Mouse (Mus musculus): ENCODE results near the gene Vgll4. TPM values are rescaled to one million over a fixed set of nuclear protein-coding genes. Genes with fewer than 3 reads are reported as not detected.
A peak's percentile ranks its signal among the peaks of the same experiment; 100 is the strongest.

Vgll4 gene
- polyA plus RNA-seq, 1 experiment from 2014 or later = 76.8 TPM

DNA sequence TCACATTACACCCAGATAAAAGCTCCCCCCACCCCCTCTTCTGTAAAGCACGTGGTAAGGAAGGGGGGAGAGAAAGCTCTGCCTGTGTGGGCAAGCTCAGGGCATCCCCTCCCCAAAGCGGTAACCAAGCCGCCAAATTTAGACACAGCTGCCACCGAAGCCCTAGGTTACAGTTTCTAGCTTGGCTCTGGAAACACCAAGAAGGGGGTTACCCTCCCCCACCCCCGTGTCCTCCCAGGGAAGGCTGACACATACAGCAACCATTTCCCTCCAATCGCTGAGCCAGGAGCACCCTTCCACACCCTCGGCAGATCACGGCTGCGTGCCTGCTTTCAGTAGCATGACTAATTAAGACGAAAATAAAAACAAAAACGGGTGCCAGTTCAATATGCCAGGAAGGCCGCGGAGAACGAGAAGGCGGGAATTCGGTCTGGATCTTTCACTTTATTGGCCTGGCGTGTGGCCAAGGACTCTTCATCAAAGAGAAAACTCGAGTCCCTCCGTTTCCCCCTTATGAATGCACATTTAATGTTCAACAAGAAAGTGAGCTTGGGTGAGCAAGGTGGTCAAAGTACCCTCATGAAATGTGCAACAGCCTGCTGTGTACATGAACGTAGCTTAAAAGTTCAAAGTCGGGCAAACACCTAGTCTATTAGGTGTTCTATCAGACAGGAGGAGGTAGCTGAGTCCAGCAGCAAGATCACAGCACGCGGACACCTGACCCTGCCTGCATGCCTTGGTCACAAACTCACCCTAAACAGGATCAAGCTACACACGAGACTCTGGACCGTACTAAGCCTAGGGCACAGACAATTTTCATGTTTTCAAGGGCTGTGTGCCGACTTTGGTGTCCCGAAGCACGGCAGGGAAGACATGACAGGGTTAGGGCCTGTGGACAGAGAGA is 38.3 kb downstream of the Vgll4 start:
- Histone ChIP-seq H3K4me3 (ENCODE audit: low read depth, low read length) (no peak overlapping the region; the same call in 1 of the 2 replicates), H3K27ac (replicated peaks; ENCODE audit: low read depth, low read length) (peak overlapping the region; percentile 41; the same call in 1 of the 2 replicates), H3K4me2 (ENCODE audit: low read depth, low read length) (peak overlapping the region; percentile 35), H3K27me3 (replicated peaks; ENCODE audit: control insufficient read depth, insufficient read depth, low read length) (no peaks in the 10 kb centered on the region), H3K9ac (ENCODE audit: low read depth, low read length) (no peak overlapping the region), H3K9me3 (ENCODE audit: control insufficient read depth, low read length) (no peaks in the 10 kb centered on the region), H3K4me1 (ENCODE audit: control insufficient read depth, insufficient read depth, low read length) (peaks cover 20% of the 10 kb centered on the region), H3K36me3 (ENCODE audit: control insufficient read depth, insufficient read depth, low read length) (no peaks in the 10 kb centered on the region)
- WGBS = 42% methylated on average over 28 of the region's 28 CpGs
- DNase-seq (ENCODE audit: low spot score) (peak; percentile 77), ATAC-seq (ENCODE audit: low read depth) (no peak)

DNA sequence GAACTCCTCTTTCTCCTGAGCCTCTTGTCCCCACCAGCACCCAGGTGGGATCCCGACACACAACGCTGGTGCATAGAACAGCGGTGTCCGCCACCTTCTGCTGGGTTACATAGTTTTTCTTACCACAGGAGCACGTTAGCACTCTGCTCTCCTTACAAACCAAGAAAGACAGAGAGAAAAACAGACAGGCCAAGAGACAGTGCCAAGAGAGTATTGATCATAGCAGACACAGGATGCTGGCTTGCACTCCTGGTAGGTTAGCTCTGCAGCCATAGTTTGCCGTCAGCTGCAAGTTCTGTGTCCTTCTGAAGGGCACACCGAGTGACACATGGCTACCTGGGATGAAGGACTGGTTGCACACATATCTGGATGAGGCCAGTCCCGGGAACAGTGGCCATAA is 39.1 kb downstream of the Vgll4 start:
- Histone ChIP-seq H3K4me2 (ENCODE audit: low read depth, low read length) (no peak overlapping the region; the same call in 1 of the 2 replicates), H3K9me3 (ENCODE audit: control insufficient read depth, low read length) (no peaks in the 10 kb centered on the region), H3K4me1 (ENCODE audit: control insufficient read depth, insufficient read depth, low read length) (peaks cover 20% of the 10 kb centered on the region), H3K9ac (ENCODE audit: low read depth, low read length) (no peak overlapping the region), H3K27me3 (replicated peaks; ENCODE audit: control insufficient read depth, insufficient read depth, low read length) (no peaks in the 10 kb centered on the region), H3K36me3 (ENCODE audit: control insufficient read depth, insufficient read depth, low read length) (no peaks in the 10 kb centered on the region), H3K4me3 (ENCODE audit: low read depth, low read length) (no peak overlapping the region), H3K27ac (replicated peaks; ENCODE audit: low read depth, low read length) (no peak overlapping the region)
- WGBS = 89% methylated on average over 8 of the region's 8 CpGs
- ATAC-seq (ENCODE audit: low read depth) (no peak), DNase-seq (ENCODE audit: low spot score) (no peak)

DNA sequence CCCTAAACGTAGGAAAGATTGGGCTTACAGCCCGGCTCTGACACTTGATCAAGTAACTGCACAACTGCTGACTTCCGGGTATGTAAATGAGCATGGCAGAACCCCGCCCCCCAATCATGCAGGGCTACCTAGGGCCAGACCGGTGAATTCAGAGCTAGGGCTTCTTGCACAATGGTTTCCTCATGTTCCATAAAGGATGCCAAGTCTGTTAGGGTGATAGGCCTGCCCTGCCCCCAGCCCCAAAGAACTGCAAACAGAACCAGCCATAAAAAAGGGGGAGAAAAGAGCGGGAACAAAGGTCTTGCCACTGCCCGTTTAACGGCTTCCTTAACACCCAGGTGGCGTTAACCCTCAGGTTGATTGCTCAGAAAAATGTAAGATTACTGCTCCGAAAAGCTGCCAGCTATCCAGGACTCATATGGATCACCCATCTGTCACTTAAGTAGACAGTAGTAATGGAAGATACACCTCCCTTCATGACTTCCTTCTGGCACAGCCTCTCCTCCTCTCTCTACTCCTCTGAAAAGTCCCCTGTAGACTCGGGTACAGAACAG is 39.7 kb downstream of the Vgll4 start:
- Histone ChIP-seq H3K27me3 (replicated peaks; ENCODE audit: control insufficient read depth, insufficient read depth, low read length) (no peaks in the 10 kb centered on the region), H3K4me1 (ENCODE audit: control insufficient read depth, insufficient read depth, low read length) (peaks cover 20% of the 10 kb centered on the region), H3K27ac (replicated peaks; ENCODE audit: low read depth, low read length) (no peak overlapping the region), H3K9ac (ENCODE audit: low read depth, low read length) (no peak overlapping the region), H3K4me2 (ENCODE audit: low read depth, low read length) (no peak overlapping the region), H3K36me3 (ENCODE audit: control insufficient read depth, insufficient read depth, low read length) (no peaks in the 10 kb centered on the region), H3K4me3 (ENCODE audit: low read depth, low read length) (no peak overlapping the region), H3K9me3 (ENCODE audit: control insufficient read depth, low read length) (no peaks in the 10 kb centered on the region)
- WGBS = 57% methylated on average over 11 of the region's 11 CpGs
- peak; percentile 79 for DNase-seq (ENCODE audit: low spot score)
- ATAC-seq (ENCODE audit: low read depth) = peak; percentile 63

DNA sequence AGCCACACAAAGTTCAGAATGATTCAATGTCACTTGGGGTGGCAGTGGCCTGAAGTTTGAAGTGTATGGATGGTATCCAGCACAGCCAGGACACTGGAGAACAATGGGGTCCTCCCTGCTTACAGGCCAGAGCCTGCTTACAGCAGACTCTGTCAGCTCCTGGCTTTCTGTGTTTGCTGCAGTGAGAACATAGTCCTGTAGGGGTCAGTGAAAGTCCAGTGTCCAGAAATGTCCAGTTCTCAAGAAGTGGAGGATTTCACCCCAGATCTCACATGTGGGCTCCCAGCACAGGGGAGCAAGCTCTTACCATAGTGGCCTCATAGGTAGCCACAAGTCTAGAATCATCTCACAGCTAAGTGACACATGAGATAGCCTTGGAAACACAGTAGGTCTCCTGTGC is 40.4 kb downstream of the Vgll4 start:
- no peak overlapping the region for H3K27ac ChIP-seq (replicated peaks; ENCODE audit: low read depth, low read length)
- ATAC-seq (ENCODE audit: low read depth) (peak; percentile 17; the same call in 1 of the 2 replicates), DNase-seq (ENCODE audit: low spot score) (no peak)
- H3K4me2 ChIP-seq (ENCODE audit: low read depth, low read length) = no peak overlapping the region
- no peaks in the 10 kb centered on the region for H3K9me3 ChIP-seq (ENCODE audit: control insufficient read depth, low read length)
- H3K4me3 ChIP-seq (ENCODE audit: low read depth, low read length) = no peak overlapping the region
- H3K27me3 ChIP-seq (replicated peaks; ENCODE audit: control insufficient read depth, insufficient read depth, low read length) = no peaks in the 10 kb centered on the region
- H3K4me1 ChIP-seq (ENCODE audit: control insufficient read depth, insufficient read depth, low read length) = peaks cover 20% of the 10 kb centered on the region
- H3K9ac ChIP-seq (ENCODE audit: low read depth, low read length) = no peak overlapping the region
- no peaks in the 10 kb centered on the region for H3K36me3 ChIP-seq (ENCODE audit: control insufficient read depth, insufficient read depth, low read length)

DNA sequence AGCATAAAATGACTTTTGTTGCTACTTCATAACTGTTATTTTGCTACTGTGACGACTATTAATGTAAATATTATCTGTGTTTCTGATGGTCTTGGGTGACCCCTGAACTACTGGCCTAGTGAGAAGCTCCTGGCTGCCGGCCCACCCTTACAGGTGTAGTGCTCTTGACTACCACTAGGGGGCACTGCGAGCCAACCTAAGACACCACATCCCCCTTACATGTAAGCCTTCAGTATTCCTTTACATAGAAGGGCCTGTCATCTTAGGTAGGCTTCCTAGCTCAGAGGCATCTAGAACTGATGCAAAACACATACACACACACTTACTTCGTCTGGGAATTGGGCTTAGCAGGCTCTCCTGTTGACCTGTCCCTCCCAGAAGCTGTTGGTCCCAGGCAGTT is 41.3 kb downstream of the Vgll4 start:
- no peaks in the 10 kb centered on the region for H3K27me3 ChIP-seq (replicated peaks; ENCODE audit: control insufficient read depth, insufficient read depth, low read length)
- H3K9me3 ChIP-seq (ENCODE audit: control insufficient read depth, low read length) = no peaks in the 10 kb centered on the region
- no peak overlapping the region for H3K4me2 ChIP-seq (ENCODE audit: low read depth, low read length)
- H3K36me3 ChIP-seq (ENCODE audit: control insufficient read depth, insufficient read depth, low read length) = no peaks in the 10 kb centered on the region
- peak; percentile 71 for DNase-seq (ENCODE audit: low spot score)
- no peak overlapping the region for H3K4me3 ChIP-seq (ENCODE audit: low read depth, low read length)
- H3K9ac ChIP-seq (ENCODE audit: low read depth, low read length) = no peak overlapping the region
- peaks cover 20% of the 10 kb centered on the region for H3K4me1 ChIP-seq (ENCODE audit: control insufficient read depth, insufficient read depth, low read length)
- 5% methylated on average over 4 of the region's 4 CpGs for WGBS
- H3K27ac ChIP-seq (replicated peaks; ENCODE audit: low read depth, low read length) = no peak overlapping the region
- peak; percentile 42 for ATAC-seq (ENCODE audit: low read depth)

DNA sequence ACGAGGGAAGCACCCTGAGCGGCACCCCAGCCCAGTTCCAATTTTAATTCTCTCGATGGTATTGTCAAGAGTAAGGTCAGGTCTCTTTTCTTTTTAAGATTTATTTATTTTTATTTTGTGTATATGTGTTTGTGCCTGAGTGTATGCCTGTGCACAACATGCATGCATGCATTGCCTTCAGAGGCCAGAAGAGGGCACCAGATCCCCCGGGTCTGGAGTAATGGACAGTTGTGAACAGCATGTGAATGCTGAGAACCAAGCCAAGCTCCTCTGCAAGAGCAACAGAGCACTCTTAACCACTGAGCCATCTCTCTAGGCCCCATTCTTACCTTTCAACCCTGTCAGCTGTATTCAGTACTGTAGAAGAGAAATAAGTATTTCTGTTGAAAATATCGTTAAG is 42.4 kb downstream of the Vgll4 start:
- ATAC-seq (ENCODE audit: low read depth) = no peak
- WGBS = 89% methylated on average over 5 of the region's 5 CpGs
- H3K36me3 ChIP-seq (ENCODE audit: control insufficient read depth, insufficient read depth, low read length) = no peaks in the 10 kb centered on the region
- peaks cover 20% of the 10 kb centered on the region for H3K4me1 ChIP-seq (ENCODE audit: control insufficient read depth, insufficient read depth, low read length)
- H3K4me2 ChIP-seq (ENCODE audit: low read depth, low read length) = no peak overlapping the region
- H3K9me3 ChIP-seq (ENCODE audit: control insufficient read depth, low read length) = no peaks in the 10 kb centered on the region
- no peak overlapping the region for H3K4me3 ChIP-seq (ENCODE audit: low read depth, low read length)
- H3K27ac ChIP-seq (replicated peaks; ENCODE audit: low read depth, low read length) = no peak overlapping the region
- no peak overlapping the region for H3K9ac ChIP-seq (ENCODE audit: low read depth, low read length)
- H3K27me3 ChIP-seq (replicated peaks; ENCODE audit: control insufficient read depth, insufficient read depth, low read length) = no peaks in the 10 kb centered on the region
- no peak for DNase-seq (ENCODE audit: low spot score)

DNA sequence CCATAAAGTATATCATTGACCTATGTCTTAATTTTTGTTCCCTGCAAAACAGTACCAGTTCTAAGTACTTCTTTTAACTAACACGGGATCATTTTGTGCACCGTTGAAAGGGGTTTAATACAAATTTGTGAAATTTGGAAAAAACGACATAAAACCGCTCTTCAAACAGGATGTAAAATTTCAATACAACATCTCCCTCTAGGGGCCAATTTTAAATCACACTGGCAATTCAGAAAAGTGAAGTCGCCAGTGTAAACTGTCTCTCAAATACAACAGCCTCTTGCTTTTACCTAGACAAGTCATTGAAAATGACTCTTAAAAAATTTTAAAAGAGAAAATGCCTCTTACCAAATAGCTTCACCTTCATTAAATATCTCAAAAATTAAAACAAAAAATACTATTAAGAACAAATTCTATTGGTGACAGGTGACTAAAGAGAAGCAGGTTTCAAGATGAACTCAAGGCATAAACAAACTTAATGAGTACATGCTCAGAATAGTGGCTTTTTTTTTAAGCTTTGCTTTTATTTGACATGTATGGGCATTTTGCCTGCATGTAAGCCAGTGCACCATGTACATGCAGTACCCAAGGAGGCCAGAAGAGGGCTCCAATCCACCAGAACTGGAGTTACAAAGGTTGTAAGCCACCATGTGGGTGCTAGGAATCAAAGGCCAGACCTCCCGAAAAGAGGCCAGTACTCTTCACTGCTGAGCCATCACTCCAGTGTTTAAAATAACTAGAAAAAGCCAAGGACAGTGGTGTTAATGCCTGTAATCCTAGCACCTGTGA is 43.2 kb downstream of the Vgll4 start:
- 28% methylated on average over 6 of the region's 6 CpGs for WGBS
- H3K36me3 ChIP-seq (ENCODE audit: control insufficient read depth, insufficient read depth, low read length) = no peaks in the 10 kb centered on the region
- peak overlapping the region; percentile 20; the same call in 1 of the 2 replicates for H3K4me2 ChIP-seq (ENCODE audit: low read depth, low read length)
- DNase-seq (ENCODE audit: low spot score) (peak; percentile 77), ATAC-seq (ENCODE audit: low read depth) (no peak)
- H3K27ac ChIP-seq (replicated peaks; ENCODE audit: low read depth, low read length) = no peak overlapping the region
- no peak overlapping the region for H3K4me3 ChIP-seq (ENCODE audit: low read depth, low read length)
- peaks cover 13% of the 10 kb centered on the region for H3K4me1 ChIP-seq (ENCODE audit: control insufficient read depth, insufficient read depth, low read length)
- H3K9ac ChIP-seq (ENCODE audit: low read depth, low read length) = no peak overlapping the region
- no peaks in the 10 kb centered on the region for H3K9me3 ChIP-seq (ENCODE audit: control insufficient read depth, low read length)
- H3K27me3 ChIP-seq (replicated peaks; ENCODE audit: control insufficient read depth, insufficient read depth, low read length) = no peaks in the 10 kb centered on the region

DNA sequence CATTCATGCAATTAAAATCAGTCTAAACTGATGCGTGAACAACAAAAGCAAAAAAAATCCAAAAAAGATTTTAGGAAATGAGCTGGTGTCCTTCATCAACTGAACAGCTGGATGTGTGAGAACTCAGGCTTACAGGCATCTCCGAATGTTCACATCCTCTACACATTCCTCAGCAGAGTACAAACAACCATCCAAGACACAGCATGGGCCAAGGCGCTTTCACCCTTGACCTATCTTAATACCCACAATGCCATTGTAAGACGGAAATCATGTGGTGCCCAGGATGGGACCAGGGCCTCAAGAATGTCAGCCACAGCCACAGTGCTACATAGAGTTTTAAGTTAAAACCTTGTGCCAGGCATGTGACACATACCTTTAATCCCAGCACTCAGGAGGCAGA is 44.6 kb downstream of the Vgll4 start:
- Histone ChIP-seq H3K4me3 (ENCODE audit: low read depth, low read length) (no peak overlapping the region), H3K4me2 (ENCODE audit: low read depth, low read length) (no peak overlapping the region), H3K9ac (ENCODE audit: low read depth, low read length) (no peak overlapping the region), H3K36me3 (ENCODE audit: control insufficient read depth, insufficient read depth, low read length) (no peaks in the 10 kb centered on the region), H3K4me1 (ENCODE audit: control insufficient read depth, insufficient read depth, low read length) (peaks cover 5% of the 10 kb centered on the region; the same call in 1 of the 2 replicates), H3K27ac (replicated peaks; ENCODE audit: low read depth, low read length) (no peak overlapping the region), H3K9me3 (ENCODE audit: control insufficient read depth, low read length) (no peaks in the 10 kb centered on the region), H3K27me3 (replicated peaks; ENCODE audit: control insufficient read depth, insufficient read depth, low read length) (no peaks in the 10 kb centered on the region)
- WGBS = 78% methylated on average over 4 of the region's 4 CpGs
- DNase-seq (ENCODE audit: low spot score) = no peak
- no peak for ATAC-seq (ENCODE audit: low read depth)
